Mouse (Mus musculus) stomach, postnatal 0 days (tissue): ENCODE results near the gene Exog.

Experiments used
- CTCF ChIP-seq: IDR thresholded peaks from 2 replicates; pipeline ENCODE4 v1.5.1; 2016; ENCODE audit warnings: antibody characterized with exemption, low read depth, mild to moderate bottlenecking, moderate library complexity
- EP300 ChIP-seq: optimal IDR thresholded peaks from 2 replicates; pipeline ENCODE3; 2016; ENCODE audit warnings: antibody characterized with exemption

DNA sequence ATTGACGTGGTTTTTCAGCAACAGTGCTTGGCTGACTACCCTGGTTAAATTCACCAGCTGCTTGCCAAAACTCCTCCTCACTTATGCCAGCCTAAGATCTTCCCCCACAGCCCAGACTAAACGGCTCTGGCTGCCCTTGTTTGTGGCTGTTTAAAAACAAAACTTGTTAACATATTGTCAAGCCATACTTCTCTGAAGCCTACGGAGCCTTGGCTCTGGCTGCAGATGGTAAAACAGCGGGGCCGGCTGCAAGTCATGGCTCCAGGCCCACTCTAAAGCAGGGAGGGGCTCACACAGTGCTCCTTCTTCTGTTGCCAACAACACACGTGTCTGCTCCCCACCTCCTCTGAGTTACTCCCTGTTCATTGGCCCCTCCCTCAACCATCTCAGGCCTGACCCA lies 66.2 kb downstream of the Exog start:
- TF ChIP-seq EP300 (no peak), CTCF (no peak)
